Mouse (Mus musculus) CH12.LX (cell line): Measurements from ENCODE around the gene Gimap9. TPM values are rescaled to one million over a fixed set of nuclear protein-coding genes. Genes with fewer than 3 reads are reported as not detected.

Source experiments
- DNase-seq: peaks from one replicate; pipeline ENCODE4 v3.0.0-alpha.2; 2013; ENCODE audit errors: extremely low read depth
- H3K27ac ChIP-seq: 2 replicates; pipeline ENCODE4 v1.5.1; 2012; ENCODE audit warnings: low read depth, mild to moderate bottlenecking, control low read depth, moderate library complexity; ENCODE audit not compliant: insufficient read depth
- H3K27me3 ChIP-seq: replicated peaks from 2 replicates; pipeline ENCODE3; 2012; ENCODE audit warnings: inconsistent platforms
- H3K36me3 ChIP-seq, 2 experiments: replicated peaks in 1 of 2; 2 replicates each; pipeline versions ENCODE3 to v1.6.1; 2012; ENCODE audit warnings: inconsistent platforms in 1 of 2, low read length in 1 of 2, mild to moderate bottlenecking in 1 of 2, mixed read lengths in 1 of 2, moderate library complexity in 1 of 2; ENCODE audit not compliant: control insufficient read depth in 1 of 2, insufficient read depth in 1 of 2
- H3K4me1 ChIP-seq, 2 experiments: 2 replicates each; pipeline ENCODE4 v1.6.1; 2012; ENCODE audit warnings: inconsistent platforms in 1 of 2, moderate library complexity in 1 of 2; ENCODE audit not compliant: insufficient read depth in 2 of 2, control insufficient read depth in 1 of 2
- H3K4me2 ChIP-seq: 2 replicates; pipeline ENCODE4 v1.6.1; 2012; ENCODE audit warnings: low read depth, mild to moderate bottlenecking, control low read depth; ENCODE audit not compliant: poor library complexity, insufficient read depth, severe bottlenecking
- H3K4me3 ChIP-seq, 3 experiments: fragments of 150-350 bp in 1 of 3; sonication (generic) in 1 of 3; replicated peaks in 1 of 3; 2 replicates each; pipeline versions ENCODE3 to v1.5.1; 2011 to 2012; ENCODE audit warnings: low read depth in 2 of 3, low read length in 2 of 3, mild to moderate bottlenecking in 2 of 3, moderate library complexity in 2 of 3, control low read depth in 1 of 3, improper control_type of control experiment in 1 of 3, inconsistent platforms in 1 of 3, mixed read lengths in 1 of 3; ENCODE audit not compliant: poor library complexity in 1 of 3
- H3K79me2 ChIP-seq: replicated peaks from 2 replicates; pipeline ENCODE4 v1.6.1; 2012; ENCODE audit warnings: mild to moderate bottlenecking, moderate library complexity; ENCODE audit not compliant: control insufficient read depth, poor library complexity, insufficient read depth, severe bottlenecking; ENCODE audit errors: extremely low read depth
- H3K9ac ChIP-seq: 2 replicates; pipeline ENCODE4 v1.6.1; 2012; ENCODE audit warnings: low read depth, mild to moderate bottlenecking, control low read depth, moderate library complexity; ENCODE audit not compliant: insufficient read depth
- H3K9me3 ChIP-seq: replicated peaks from 2 replicates; pipeline ENCODE3; 2012; ENCODE audit warnings: low read length, inconsistent platforms, mixed read lengths
- CHD1 ChIP-seq: IDR thresholded peaks from 2 replicates; pipeline ENCODE4 v1.6.1; 2012; ENCODE audit warnings: low read depth, low read length, improper control_type of control experiment, inconsistent platforms
- CHD2 ChIP-seq: IDR thresholded peaks from 2 replicates; pipeline ENCODE4 v1.6.1; 2011; ENCODE audit warnings: low read length, improper control_type of control experiment
- CTCF ChIP-seq, 2 experiments: IDR thresholded peaks in 1 of 2; conservative IDR thresholded peaks in 1 of 2; 2 replicates each; pipeline ENCODE4 v1.5.1; 2011 to 2012; ENCODE audit warnings: low read depth in 2 of 2, low read length in 2 of 2, improper control_type of control experiment in 1 of 2, inconsistent platforms in 1 of 2, mild to moderate bottlenecking in 1 of 2, moderate library complexity in 1 of 2
- E2F4 ChIP-seq: IDR thresholded peaks from 2 replicates; pipeline ENCODE4 v1.6.1; 2011; ENCODE audit warnings: low read depth, low read length, improper control_type of control experiment; ENCODE audit not compliant: insufficient replicate concordance
- ELF1 ChIP-seq: IDR thresholded peaks from 2 replicates; pipeline ENCODE4 v1.6.1; 2014; ENCODE audit warnings: low read depth, mild to moderate bottlenecking, inconsistent platforms, low read length, improper control_type of control experiment
- EP300 ChIP-seq: IDR thresholded peaks from 2 replicates; pipeline ENCODE4 v1.6.1; 2011; ENCODE audit warnings: low read length, improper control_type of control experiment
- ETS1 ChIP-seq: conservative IDR thresholded peaks from 2 replicates; pipeline ENCODE4 v1.6.1; 2012; ENCODE audit warnings: low read depth, mild to moderate bottlenecking, inconsistent platforms, low read length, improper control_type of control experiment, moderate library complexity
- GABPA ChIP-seq: IDR thresholded peaks from 2 replicates; pipeline ENCODE4 v1.6.1; 2012; ENCODE audit warnings: low read depth, low read length, improper control_type of control experiment, inconsistent platforms; ENCODE audit not compliant: insufficient replicate concordance
- HCFC1 ChIP-seq: IDR thresholded peaks from 2 replicates; pipeline ENCODE4 v1.6.1; 2012; ENCODE audit warnings: low read depth, mild to moderate bottlenecking, inconsistent platforms, low read length, improper control_type of control experiment
- JUN ChIP-seq: IDR thresholded peaks from 2 replicates; pipeline ENCODE4 v1.6.1; 2011; ENCODE audit warnings: low read depth, mild to moderate bottlenecking, low read length, improper control_type of control experiment, moderate library complexity; ENCODE audit not compliant: insufficient read depth
- MAFK ChIP-seq: IDR thresholded peaks from 2 replicates; pipeline ENCODE4 v1.6.1; 2011; ENCODE audit warnings: low read length, improper control_type of control experiment; ENCODE audit not compliant: insufficient replicate concordance
- MAX ChIP-seq: IDR thresholded peaks from 2 replicates; pipeline ENCODE4 v1.6.1; 2011; ENCODE audit warnings: low read length, improper control_type of control experiment
- MAZ ChIP-seq: IDR thresholded peaks from 2 replicates; pipeline ENCODE4 v1.6.1; 2012; ENCODE audit warnings: low read depth, mild to moderate bottlenecking, inconsistent platforms, low read length, improper control_type of control experiment, moderate library complexity
- NELFE ChIP-seq: IDR thresholded peaks from 2 replicates; pipeline ENCODE4 v1.6.1; 2011; ENCODE audit warnings: low read depth, low read length, improper control_type of control experiment
- NRF1 ChIP-seq: IDR thresholded peaks from 2 replicates; pipeline ENCODE4 v1.6.1; 2014; ENCODE audit warnings: low read depth, mild to moderate bottlenecking, inconsistent platforms, low read length, improper control_type of control experiment, moderate library complexity
- PAX5 ChIP-seq: IDR thresholded peaks from 2 replicates; pipeline ENCODE4 v1.6.1; 2012; ENCODE audit warnings: low read length, inconsistent platforms, mixed read lengths
- POLR2AphosphoS2 ChIP-seq: IDR thresholded peaks from 2 replicates; pipeline ENCODE4 v1.6.1; 2011; ENCODE audit warnings: low read depth, low read length, improper control_type of control experiment
- SMC3 ChIP-seq: IDR thresholded peaks from 2 replicates; pipeline ENCODE4 v1.6.1; 2011; ENCODE audit warnings: low read depth, low read length, improper control_type of control experiment
- TBP ChIP-seq: conservative IDR thresholded peaks from 2 replicates; pipeline ENCODE4 v1.6.1; 2011; ENCODE audit warnings: low read depth, low read length, improper control_type of control experiment
- TCF12 ChIP-seq: IDR thresholded peaks from 2 replicates; pipeline ENCODE4 v1.6.1; 2014; ENCODE audit warnings: low read depth, mild to moderate bottlenecking, inconsistent platforms, low read length, improper control_type of control experiment
- UBTF ChIP-seq: IDR thresholded peaks from 2 replicates; pipeline ENCODE4 v1.6.1; 2012; ENCODE audit warnings: low read depth, mild to moderate bottlenecking, inconsistent platforms, low read length, improper control_type of control experiment, moderate library complexity
- USF1 ChIP-seq: IDR thresholded peaks from 2 replicates; pipeline ENCODE4 v1.6.1; 2014; ENCODE audit warnings: low read depth, mild to moderate bottlenecking, inconsistent platforms, low read length, improper control_type of control experiment
- USF2 ChIP-seq: conservative IDR thresholded peaks from 2 replicates; pipeline ENCODE4 v1.6.1; 2011; ENCODE audit warnings: low read depth, low read length, improper control_type of control experiment
- ZC3H11A ChIP-seq: IDR thresholded peaks from 2 replicates; pipeline ENCODE4 v1.6.1; 2012; ENCODE audit warnings: low read depth, mild to moderate bottlenecking, inconsistent platforms, low read length, improper control_type of control experiment
- ZKSCAN1 ChIP-seq: IDR thresholded peaks from 2 replicates; pipeline ENCODE4 v1.6.1; 2012; ENCODE audit warnings: low read depth, inconsistent platforms, low read length, improper control_type of control experiment, borderline replicate concordance
- ZMIZ1 ChIP-seq: IDR thresholded peaks from 2 replicates; pipeline ENCODE4 v1.6.1; 2012; ENCODE audit warnings: low read depth, mild to moderate bottlenecking, inconsistent platforms, low read length, improper control_type of control experiment
- dilution Hi-C: fragments of 300-500 bp; cut with MboI; formaldehyde crosslinking; loops from 2 replicates; pipeline ENCODE4 v1.14.3; 2020; ENCODE audit warnings: low sequenced_read_pairs; ENCODE audit not compliant: extremely low pct_unique_long_range_greater_than_20kb, extremely low pct_ligation_motif_present
- in situ Hi-C: fragments of 300-500 bp; cut with MboI; formaldehyde crosslinking; loops from 3 replicates; pipeline ENCODE4 v1.14.3; 2019; ENCODE audit warnings: low sequenced_read_pairs, low pct_ligation_motif_present, low pct_unique_long_range_greater_than_20kb, mixed read lengths
- polyA plus RNA-seq: library from polyadenylated mRNA; unstranded; fragments of >175 nt; gene quantifications from 2 replicates; pipeline ENCODE4 v1.2.1, GENCODE M21; 2012; ENCODE audit warnings: low read depth; ENCODE audit not compliant: insufficient read length
- total RNA-seq, 2 experiments: library from RNA; depleted of rRNA; stranded (reverse); fragments of 300-350 nt in 1 of 2; fragments of >200 nt in 1 of 2; gene quantifications; 2 replicates each; pipeline ENCODE4 v1.2.3; 2012 to 2014

Gimap9 gene
- total and polyA plus RNA-seq, 3 experiments: 31.0 to 75.1 (median 46.1) TPM

GRCm38 (mm10) chr6:48636515-48636914 lies 39.4 kb upstream of the Gimap9 start:
- Histone ChIP-seq H3K4me2 (no peak overlapping the region), H3K9ac (no peak overlapping the region), H3K27ac (no peak overlapping the region), H3K36me3 (peaks cover 4 to 20% of the 10 kb centered on the region in 2 experiments), H3K27me3 (no peaks in the 10 kb centered on the region), H3K4me1 (peaks cover 0 to 13% of the 10 kb centered on the region in 2 experiments; a peak in 2 of 4 replicates), H3K4me3 (no peak overlapping the region), H3K9me3 (no peaks in the 10 kb centered on the region), H3K79me2 (no peaks in the 10 kb centered on the region)
- TF ChIP-seq USF1 (no peak), MAFK (no peak), ZC3H11A (no peak), JUN (no peak), GABPA (no peak), POLR2AphosphoS2 (no peak), CHD1 (no peak), PAX5 (no peak), UBTF (no peak), MAX (no peak), E2F4 (no peak), MAZ (no peak), NELFE (no peak), CTCF (conservative IDR thresholded peaks at IDR 0.05 in 1 of 2, IDR thresholded peaks at IDR 0.05 in 1 of 2; ENCODE audit: low read depth in 2 of 2, low read length in 2 of 2) (no peak), ELF1 (no peak), SMC3 (no peak), ETS1 (no peak)
- DNase-seq: no peak
- in situ Hi-C loops: loop anchor here (25.0 kb wide), 1 partner anchor 326 kb away; the partner anchor contains the start of gene Doxl2
- dilution Hi-C loops: loop anchor here (25.0 kb wide), 1 partner anchor 126 kb away; the partner anchor contains the start of gene Gimap3

- Histone ChIP-seq H3K4me1 (peaks cover 0 to 16% of the 10 kb centered on the region in 2 experiments; a peak in 2 of 4 replicates), H3K9ac (no peak overlapping the region), H3K4me2 (no peak overlapping the region), H3K9me3 (no peaks in the 10 kb centered on the region), H3K36me3 (peaks cover 0 to 5% of the 10 kb centered on the region in 2 experiments), H3K4me3 (no peak overlapping the region), H3K27me3 (no peaks in the 10 kb centered on the region), H3K79me2 (no peaks in the 10 kb centered on the region), H3K27ac (no peak overlapping the region)
- in situ Hi-C loops: loop anchor here (25.0 kb wide), 1 partner anchor 324 kb away; the partner anchor contains the start of gene Doxl2
- TF ChIP-seq GABPA: no peak
- TF ChIP-seq CHD2: no peak
- no peak for TF ChIP-seq MAZ
- TF ChIP-seq TCF12: no peak
- no peak for TF ChIP-seq NRF1
- no peak for TF ChIP-seq TBP
- TF ChIP-seq EP300: no peak
- no peak for TF ChIP-seq USF2
- no peak for TF ChIP-seq JUN
- TF ChIP-seq ZKSCAN1: no peak
- no peak for TF ChIP-seq ZMIZ1
- TF ChIP-seq ELF1: no peak
- no peak for TF ChIP-seq UBTF
- no peak for TF ChIP-seq HCFC1
- dilution Hi-C loops: loop anchor here (25.0 kb wide), 1 partner anchor 124 kb away; the partner anchor contains the start of gene Gimap3
- no peak for DNase-seq
Measured at GRCm38 (mm10) chr6:48637811-48638500, 38.0 kb upstream of the Gimap9 start.
